Mouse (Mus musculus): Measurements from ENCODE around the gene Gm21173. TPM values are rescaled to one million over a fixed set of nuclear protein-coding genes. Genes with fewer than 3 reads are reported as not detected.
"Not testable (repeated sequence)": the region's sequence is repeated elsewhere in the genome, so short reads cannot be mapped to it uniquely, and the experiment has no call there.

Gene Gm21173
- not detected in 2 replicates for polyA plus RNA-seq (2016; fragmentation: Nextera tagmentation; extraction: Ambion mirVana)

- not testable (repeated sequence) for H3K27me3 ChIP-seq; H3K9me3 ChIP-seq; H3K4me3 ChIP-seq (replicated peaks); ATAC-seq (ENCODE audit: insufficient number of reproducible peaks, insufficient read depth, low FRiP score, low TSS enrichment, low read depth); H3K36me3 ChIP-seq; H3K27ac ChIP-seq; H3K9ac ChIP-seq (replicated peaks); H3K4me1 ChIP-seq (replicated peaks); H3K4me2 ChIP-seq
- no CpG with 5 or more reads among the region's 5 CpGs for WGBS
These were observed at the start of gene Gm21173 for GRCm38 (mm10) chrY:76761300-76761699. Gm21173 (plus strand) TSS chrY:76761600.
